Mouse (Mus musculus): ENCODE data around the gene Mrpl55.

Mrpl55 gene

GRCm38 (mm10) chr11:59202081-59202995, at the start of gene Mrpl55:
Gene Mrpl55, plus strand, starts transcription at chr11:59202486.
- DNase-seq: peak; percentile 98

- no peak for DNase-seq
Measured at GRCm38 (mm10) chr11:59154220-59154619, 48.1 kb upstream of the Mrpl55 start.

DNA sequence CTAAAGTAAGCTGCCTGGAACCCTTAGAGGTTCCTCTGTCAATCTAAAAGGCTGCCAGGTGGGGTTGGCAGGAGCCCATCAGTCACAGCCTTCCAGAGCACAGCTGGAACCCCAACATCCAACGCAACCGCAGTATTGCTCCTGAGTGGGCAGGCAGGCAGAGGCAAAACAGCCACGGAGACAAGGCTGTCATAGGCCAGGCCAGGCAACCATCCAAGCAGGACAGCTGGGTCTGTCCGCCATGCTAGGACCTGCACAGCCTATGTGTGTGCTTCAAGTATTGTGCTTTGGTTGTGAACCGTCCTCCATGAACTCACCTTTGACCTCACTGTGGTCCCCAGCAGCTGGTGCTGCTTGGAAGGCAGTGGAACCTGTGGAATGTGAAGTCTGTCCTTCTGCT, 46.4 kb upstream of the Mrpl55 start:
- peak in 1 of 2 experiments; percentile 33 for DNase-seq

DNA sequence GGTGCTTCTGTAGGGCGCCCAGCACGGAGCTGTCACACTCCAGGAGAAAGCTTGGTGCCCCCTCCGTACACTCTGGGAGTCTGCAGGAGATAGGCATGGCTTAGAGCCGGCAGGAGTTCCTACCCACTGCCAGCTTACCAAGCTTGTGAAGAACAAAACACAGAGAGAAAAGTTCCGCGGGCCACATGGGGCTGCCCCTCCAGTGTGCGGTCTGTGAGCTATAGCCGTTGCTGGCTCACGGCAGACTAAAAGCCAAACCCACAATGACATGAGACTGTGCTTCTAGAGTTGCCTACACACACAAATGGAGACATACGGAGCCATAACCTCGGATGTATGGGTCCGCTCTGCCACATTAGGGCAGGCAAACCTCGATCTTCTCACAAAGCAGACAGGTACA, 43.2 kb upstream of the Mrpl55 start:
- DNase-seq: no peak

DNA sequence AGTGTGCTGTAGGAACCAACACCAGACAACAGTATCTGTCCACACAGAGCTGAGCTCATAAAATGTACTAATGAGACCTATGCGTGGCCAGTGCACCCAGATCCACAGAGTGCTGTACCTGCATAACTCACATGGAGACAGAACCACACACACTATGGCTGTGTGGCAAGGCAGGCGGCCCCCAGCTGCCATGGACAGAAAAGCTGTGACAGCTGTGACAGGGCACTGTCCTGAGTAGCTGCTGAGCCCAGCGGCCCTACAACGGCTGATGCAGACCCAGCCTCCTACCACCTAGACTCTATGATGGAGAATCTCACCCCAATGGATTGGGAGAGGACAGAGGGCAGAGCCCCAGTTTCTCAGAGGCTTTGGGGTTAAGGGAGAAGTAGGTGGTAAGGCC, 42.7 kb upstream of the Mrpl55 start:
- DNase-seq: no peak

DNA sequence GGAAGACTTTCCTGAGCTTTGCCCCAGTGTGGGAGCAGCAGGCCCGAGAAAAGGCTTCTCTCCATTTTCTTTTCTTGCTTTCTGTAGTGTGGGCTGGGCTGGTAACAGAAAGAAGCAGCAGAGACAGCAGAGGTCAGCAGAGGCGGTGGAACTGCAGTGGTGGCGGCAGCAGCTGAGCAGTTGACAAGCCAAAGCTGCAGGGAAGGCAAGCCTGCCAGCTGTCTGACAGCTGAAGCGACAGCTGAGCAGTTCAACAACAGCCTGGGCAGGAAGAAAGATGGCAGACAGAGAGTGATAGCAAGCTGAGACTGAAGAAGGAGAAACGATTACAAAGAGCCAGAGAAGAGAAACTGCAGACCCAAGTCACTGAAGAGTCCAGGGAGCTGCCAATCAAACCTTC, 40.9 kb upstream of the Mrpl55 start:
- DNase-seq: peak; percentile 28 to 32

- no peak for DNase-seq
Measured at GRCm38 (mm10) chr11:59162443-59163254, 39.6 kb upstream of the Mrpl55 start.

GRCm38 (mm10) chr11:59163255-59164236, 38.7 kb upstream of the Mrpl55 start, which contains the start of gene Iba57:
Gene Iba57, minus strand, starts transcription at chr11:59163739.
- DNase-seq: peak; percentile 97 to 98

DNA sequence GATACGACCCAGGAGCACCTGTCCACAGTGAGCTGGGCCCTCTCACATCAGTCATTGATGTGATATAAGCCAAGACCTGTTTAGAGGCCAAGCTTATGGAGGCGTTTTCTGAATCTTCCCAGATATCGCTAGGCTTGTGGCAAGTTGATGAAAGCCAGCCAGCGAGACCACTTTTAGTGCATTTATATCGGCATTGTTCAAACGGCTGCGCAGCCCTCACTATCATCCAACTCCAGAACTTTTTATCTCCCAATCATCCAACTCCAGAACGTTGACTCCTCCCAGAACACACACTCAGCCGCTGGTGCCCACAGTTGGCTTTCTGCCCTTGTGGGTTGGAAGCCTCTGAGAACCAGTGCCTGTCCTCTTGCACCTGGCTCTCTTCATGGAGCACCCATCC, 37.9 kb upstream of the Mrpl55 start:
- DNase-seq: peak in 1 of 2 experiments; percentile 26

DNA sequence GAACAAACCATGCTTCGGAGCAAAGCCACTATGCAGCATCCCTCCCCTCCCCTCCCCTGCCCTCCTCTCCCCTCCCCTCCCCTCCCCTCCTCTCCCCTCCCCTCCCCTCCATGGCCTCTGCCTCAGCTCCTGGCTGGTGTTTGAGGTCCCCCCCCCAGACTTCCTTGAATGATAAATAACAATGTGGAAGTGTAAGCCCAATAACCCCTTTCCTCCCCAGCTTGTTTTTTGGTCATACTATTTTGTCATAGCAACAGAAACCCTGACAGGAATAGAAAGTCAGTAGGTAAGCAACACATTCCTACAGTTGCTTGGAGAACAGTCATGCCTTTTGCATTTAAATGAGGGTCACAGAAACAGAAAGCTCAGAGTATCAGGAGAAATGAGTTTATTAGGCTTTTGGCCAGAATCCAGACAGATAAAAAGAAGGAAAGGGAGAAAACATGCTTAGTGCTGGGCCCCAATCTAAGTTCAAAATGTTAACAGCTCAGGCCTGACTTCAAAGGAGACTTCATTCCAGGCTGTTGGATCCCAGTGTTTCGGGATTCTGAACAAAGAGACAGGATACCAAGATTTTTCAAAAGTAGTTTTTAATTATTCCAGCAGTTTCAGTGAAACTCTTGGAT, 36.6 kb upstream of the Mrpl55 start:
- DNase-seq: no peak

- no peak for DNase-seq
Measured at GRCm38 (mm10) chr11:59169807-59170206, 32.5 kb upstream of the Mrpl55 start.

DNA sequence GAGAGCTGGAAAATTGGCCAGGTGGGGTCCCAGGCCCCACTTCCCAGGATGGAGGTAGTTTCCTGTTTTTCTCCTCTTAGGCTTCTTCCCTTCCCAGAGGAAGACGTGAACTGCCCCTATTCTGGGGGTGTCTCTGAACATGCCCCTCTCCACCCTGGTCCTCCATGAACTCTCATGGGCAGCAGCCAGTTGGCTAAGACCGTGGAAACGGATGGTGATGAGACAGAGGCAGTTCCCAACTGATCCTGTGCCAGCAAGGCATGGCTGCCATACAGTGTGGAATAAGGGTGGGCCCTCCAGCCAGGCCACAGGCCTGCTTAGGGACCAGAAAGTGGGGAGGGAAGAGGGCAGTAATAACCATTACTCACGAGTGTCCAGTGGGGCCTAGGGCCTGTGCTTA, 31.7 kb upstream of the Mrpl55 start:
- no peak for DNase-seq

- DNase-seq: no peak
Measured at GRCm38 (mm10) chr11:59174189-59174838, 28.0 kb upstream of the Mrpl55 start.

- DNase-seq: peak in 1 of 2 experiments; percentile 12
Measured at GRCm38 (mm10) chr11:59176475-59176874, 25.8 kb upstream of the Mrpl55 start.

GRCm38 (mm10) chr11:59176921-59177320, 25.4 kb upstream of the Mrpl55 start:
- DNase-seq: peak; percentile 32 to 37

- peak; percentile 55 to 72 for DNase-seq
Measured at GRCm38 (mm10) chr11:59182864-59183331, 19.4 kb upstream of the Mrpl55 start, which contains the start of gene Gjc2. Gene Gjc2, minus strand, starts transcription at chr11:59183213.

DNA sequence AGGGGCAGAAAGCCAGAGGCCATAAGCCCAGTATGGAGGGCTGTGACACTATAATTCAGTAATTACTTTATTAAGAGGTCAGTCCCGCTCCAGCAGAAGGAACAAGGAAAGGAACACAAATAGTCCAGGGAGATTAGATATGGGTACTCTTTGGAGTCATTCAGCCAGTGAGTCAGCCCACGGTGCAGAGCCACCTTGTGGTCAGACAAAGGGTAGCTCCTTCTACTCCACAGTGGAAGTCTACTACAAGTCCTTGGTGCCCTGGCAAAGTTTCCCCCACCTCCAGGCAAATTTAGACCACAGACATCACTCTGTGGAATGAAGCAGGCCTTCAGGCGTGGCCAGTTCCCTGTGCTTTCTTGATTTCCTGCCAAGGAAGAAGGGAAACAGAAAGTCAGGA, 18.5 kb upstream of the Mrpl55 start:
- peak; percentile 73 to 80 for DNase-seq

- DNase-seq: no peak
Measured at GRCm38 (mm10) chr11:59185490-59185889, 16.8 kb upstream of the Mrpl55 start.

GRCm38 (mm10) chr11:59187706-59188105, 14.6 kb upstream of the Mrpl55 start:
- DNase-seq: no peak

- peak; percentile 87 to 91 for DNase-seq
Measured at GRCm38 (mm10) chr11:59191231-59192058, 10.8 kb upstream of the Mrpl55 start.
